Mouse (Mus musculus) limb, embryonic 12.5 days (tissue): ENCODE measurements around the gene Def6. TPM values are rescaled to one million over a fixed set of nuclear protein-coding genes. Genes with fewer than 3 reads are reported as not detected.
A peak's percentile ranks its signal among the peaks of the same experiment; 100 is the strongest.

ENCODE experiments used
- ATAC-seq: fragments of 200-750 bp; cut with Nextera tagmentation; 2 replicates; pipeline ENCODE4 v1.8.0; 2017; ENCODE audit warnings: low read depth, moderate TSS enrichment; ENCODE audit not compliant: insufficient number of reproducible peaks, insufficient read depth, low FRiP score, low TSS enrichment
- H3K27ac ChIP-seq: fragments of 300-500 bp; sonication (generic); 2 replicates; pipeline ENCODE4 v1.5.1; 2016; ENCODE audit warnings: mild to moderate bottlenecking, moderate library complexity
- H3K27me3 ChIP-seq: fragments of 300-500 bp; sonication (generic); 2 replicates; pipeline ENCODE4 v1.6.1; 2016; ENCODE audit warnings: mild to moderate bottlenecking, moderate library complexity
- H3K36me3 ChIP-seq: fragments of 300-500 bp; sonication (generic); 2 replicates; pipeline ENCODE4 v1.6.1; 2016; ENCODE audit warnings: mild to moderate bottlenecking, moderate library complexity
- H3K4me1 ChIP-seq: fragments of 300-500 bp; sonication (generic); replicated peaks from 2 replicates; pipeline ENCODE4 v1.6.1; 2016
- H3K4me2 ChIP-seq: fragments of 300-500 bp; sonication (generic); 2 replicates; pipeline ENCODE4 v1.6.1; 2016; ENCODE audit warnings: mild to moderate bottlenecking, moderate library complexity
- H3K4me3 ChIP-seq: fragments of 300-500 bp; sonication (generic); replicated peaks from 2 replicates; pipeline ENCODE4 v1.5.1; 2016; ENCODE audit warnings: mild to moderate bottlenecking
- H3K9ac ChIP-seq: fragments of 300-500 bp; sonication (generic); replicated peaks from 2 replicates; pipeline ENCODE4 v1.6.1; 2016; ENCODE audit warnings: mild to moderate bottlenecking, moderate library complexity
- H3K9me3 ChIP-seq: fragments of 300-500 bp; sonication (generic); 2 replicates; pipeline ENCODE4 v1.6.1; 2016; ENCODE audit warnings: mild to moderate bottlenecking, moderate library complexity
- WGBS: fragments of 180-500 bp; shearing (Covaris S2); methylation state at CpG from one replicate; pipeline ENCODE4 v1.1.7; 2016; 5-methylcytosine and 5-hydroxymethylcytosine counted together
- polyA plus RNA-seq: library from polyadenylated mRNA; unstranded; fragments of >200 nt; fragmentation: Nextera tagmentation; extraction: Ambion mirVana; gene quantifications from 2 replicates; pipeline ENCODE4 v1.2.1, GENCODE M21; 2016

The Def6 gene
- polyA plus RNA-seq, 1 experiment from 2014 or later, result 12.8 TPM

- no peaks in the 10 kb centered on the region for H3K9me3 ChIP-seq
- peaks cover 45% of the 10 kb centered on the region for H3K36me3 ChIP-seq
- no peaks in the 10 kb centered on the region for H3K27me3 ChIP-seq
- H3K27ac ChIP-seq, result peak overlapping the region; percentile 93
- peaks cover 47% of the 10 kb centered on the region for H3K4me1 ChIP-seq
- no peak overlapping the region for H3K9ac ChIP-seq
- 84% methylated on average over 6 of the region's 6 CpGs for WGBS
- H3K4me2 ChIP-seq, result no peak overlapping the region
- ATAC-seq, result no peak
- H3K4me3 ChIP-seq, result no peak overlapping the region
Observed at GRCm38 (mm10) chr17:28244214-28244613, 36.6 kb downstream of the Def6 start.

GRCm38 (mm10) chr17:28244714-28245113, 37.1 kb downstream of the Def6 start:
- H3K27me3 ChIP-seq, result no peaks in the 10 kb centered on the region
- no peak overlapping the region for H3K9ac ChIP-seq
- H3K9me3 ChIP-seq, result no peaks in the 10 kb centered on the region
- peaks cover 52% of the 10 kb centered on the region for H3K4me1 ChIP-seq
- peak; percentile 70 for ATAC-seq
- no peak overlapping the region for H3K4me3 ChIP-seq
- 28% methylated on average over 6 of the region's 6 CpGs for WGBS
- H3K27ac ChIP-seq, result peak overlapping the region; percentile 93
- H3K4me2 ChIP-seq, result peak overlapping the region; percentile 16; the same call in 1 of the 2 replicates
- peaks cover 40% of the 10 kb centered on the region for H3K36me3 ChIP-seq

DNA sequence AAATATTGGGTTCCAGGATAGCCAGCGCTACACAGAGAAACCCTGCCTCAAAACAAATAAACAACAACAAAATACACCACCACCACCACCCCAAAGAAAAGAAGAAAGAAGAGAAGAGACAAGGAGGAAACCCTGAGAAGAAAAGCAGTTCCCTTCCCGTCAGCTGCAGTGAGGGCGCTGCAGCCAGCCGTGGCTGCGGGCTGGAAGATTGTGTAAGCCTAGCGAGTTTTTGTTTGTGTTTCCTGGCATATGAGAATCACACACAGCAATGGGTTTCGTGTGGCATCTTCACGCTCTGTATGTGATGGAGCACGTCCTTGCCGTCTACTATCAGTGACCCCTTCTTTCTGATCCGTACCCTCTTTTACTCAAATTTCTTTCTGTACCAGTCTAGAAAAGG, 39.1 kb downstream of the Def6 start:
- ATAC-seq, result no peak
- no peak overlapping the region for H3K4me2 ChIP-seq
- H3K4me3 ChIP-seq, result no peak overlapping the region
- H3K27ac ChIP-seq, result peak overlapping the region; percentile 82
- H3K36me3 ChIP-seq, result peaks cover 26% of the 10 kb centered on the region
- WGBS, result 81% methylated on average over 11 of the region's 11 CpGs
- no peaks in the 10 kb centered on the region for H3K9me3 ChIP-seq
- H3K9ac ChIP-seq, result no peak overlapping the region
- peaks cover 56% of the 10 kb centered on the region for H3K4me1 ChIP-seq
- H3K27me3 ChIP-seq, result no peaks in the 10 kb centered on the region

DNA sequence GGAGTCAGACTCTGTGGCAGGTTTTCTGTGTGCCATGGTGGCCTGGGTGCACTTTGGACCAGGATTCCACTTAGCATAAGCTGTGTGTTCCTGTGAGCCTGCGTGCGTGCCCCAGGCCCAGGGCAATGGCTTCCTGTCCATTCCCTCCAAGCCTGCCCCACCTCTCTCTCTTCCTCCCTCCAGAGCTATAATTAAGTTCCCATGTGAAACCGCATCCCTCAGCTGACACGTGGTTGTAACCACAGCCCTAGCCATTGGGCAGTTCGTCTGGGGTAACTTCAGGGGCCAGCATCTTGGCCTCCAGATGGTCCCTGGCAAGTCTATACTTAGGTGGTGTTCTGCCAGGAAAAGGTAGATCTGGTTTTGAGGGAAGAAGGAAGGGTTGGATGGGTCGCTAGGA, 40.0 kb downstream of the Def6 start:
- Histone ChIP-seq H3K36me3 (peaks cover 25% of the 10 kb centered on the region), H3K4me2 (no peak overlapping the region), H3K4me3 (no peak overlapping the region), H3K9me3 (no peaks in the 10 kb centered on the region), H3K4me1 (peaks cover 64% of the 10 kb centered on the region), H3K27ac (peak overlapping the region; percentile 82), H3K9ac (peak overlapping the region; percentile 37; the same call in 1 of the 2 replicates), H3K27me3 (no peaks in the 10 kb centered on the region)
- 16% methylated on average over 6 of the region's 6 CpGs for WGBS
- no peak for ATAC-seq

- Histone ChIP-seq H3K4me2 (no peak overlapping the region), H3K9me3 (0 out of 2 replicates have a peak, but pooled peaks cover 3% of the 10 kb centered on the region), H3K4me3 (no peak overlapping the region), H3K9ac (no peak overlapping the region), H3K27me3 (no peaks in the 10 kb centered on the region), H3K27ac (peak overlapping the region; percentile 31), H3K4me1 (peaks cover 64% of the 10 kb centered on the region), H3K36me3 (peaks cover 19% of the 10 kb centered on the region)
- WGBS, result 68% methylated on average over 12 of the region's 12 CpGs
- no peak for ATAC-seq
Observed at GRCm38 (mm10) chr17:28249062-28249461, 41.5 kb downstream of the Def6 start.

- 84% methylated on average over 12 of the region's 12 CpGs for WGBS
- H3K4me1 ChIP-seq, result peaks cover 65% of the 10 kb centered on the region
Observed at GRCm38 (mm10) chr17:28251579-28252280, 44.2 kb downstream of the Def6 start.

DNA sequence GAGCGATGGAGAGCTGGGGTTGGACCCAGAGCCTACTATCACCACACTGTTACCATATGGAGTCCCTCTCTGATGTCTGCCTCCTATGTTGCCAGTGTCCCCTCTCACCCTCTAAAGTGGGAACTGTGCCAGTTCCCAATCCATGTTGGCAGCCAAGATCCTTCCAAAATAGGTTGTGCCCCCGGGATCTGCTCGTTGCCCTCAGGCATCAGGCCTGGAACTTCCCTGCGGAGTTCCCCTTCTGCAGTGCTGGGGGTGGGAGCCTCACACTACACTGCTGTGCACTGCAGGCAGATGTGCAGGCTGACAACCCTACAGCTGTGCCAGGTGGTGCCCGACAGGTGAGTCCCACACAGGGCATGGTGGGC, 44.7 kb downstream of the Def6 start:
- H3K27ac ChIP-seq, result 0 out of 2 replicates have a peak overlapping the region, but pooled peaks have one; percentile 41
- WGBS, result 93% methylated on average over 5 of the region's 5 CpGs
- H3K4me1 ChIP-seq, result peaks cover 65% of the 10 kb centered on the region

More at GRCm38 (mm10) chr17:28251579-28252280, 44.2 kb downstream of the Def6 start:
- 0 out of 2 replicates have a peak, but pooled peaks cover 3% of the 10 kb centered on the region for H3K9me3 ChIP-seq
- H3K27me3 ChIP-seq, result no peaks in the 10 kb centered on the region
- no peak for ATAC-seq
- H3K4me3 ChIP-seq, result no peak overlapping the region
- peaks cover 19% of the 10 kb centered on the region for H3K36me3 ChIP-seq
- H3K27ac ChIP-seq, result 0 out of 2 replicates have a peak overlapping the region, but pooled peaks have one; percentile 41
- H3K4me2 ChIP-seq, result no peak overlapping the region
- no peak overlapping the region for H3K9ac ChIP-seq

DNA sequence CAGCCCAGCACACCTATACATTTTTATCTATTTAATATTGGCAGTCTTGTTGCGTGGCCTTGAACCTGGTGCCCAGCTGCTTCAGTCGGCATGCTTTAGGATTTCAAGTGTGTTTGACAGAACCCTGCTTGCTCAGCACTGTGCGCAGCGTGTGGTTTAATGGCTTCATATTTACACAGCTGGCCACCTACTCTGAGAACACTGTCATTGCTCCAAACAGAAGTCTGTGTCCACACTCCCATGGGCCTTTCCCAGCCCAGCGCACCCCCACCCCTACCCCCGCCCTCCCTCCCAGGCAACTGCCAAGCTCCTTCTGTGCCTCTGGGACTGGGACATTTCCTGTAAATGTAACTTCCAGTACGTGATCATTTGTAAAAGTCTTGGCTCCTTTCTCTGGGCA, 45.6 kb downstream of the Def6 start:
- Histone ChIP-seq H3K4me1 (peaks cover 67% of the 10 kb centered on the region), H3K27me3 (no peaks in the 10 kb centered on the region), H3K4me2 (no peak overlapping the region), H3K4me3 (no peak overlapping the region), H3K36me3 (peaks cover 19% of the 10 kb centered on the region), H3K27ac (no peak overlapping the region), H3K9ac (no peak overlapping the region), H3K9me3 (0 out of 2 replicates have a peak, but pooled peaks cover 3% of the 10 kb centered on the region)
- 77% methylated on average over 7 of the region's 7 CpGs for whole genome bisulfite sequencing
- no peak for ATAC-seq

More for the DNA sequence above, 44.7 kb downstream of the Def6 start:
- Histone ChIP-seq H3K27me3 (no peaks in the 10 kb centered on the region), H3K9me3 (0 out of 2 replicates have a peak, but pooled peaks cover 3% of the 10 kb centered on the region), H3K36me3 (peaks cover 19% of the 10 kb centered on the region), H3K4me3 (no peak overlapping the region), H3K9ac (no peak overlapping the region), H3K4me2 (no peak overlapping the region)
- no peak for ATAC-seq

- no peak overlapping the region for H3K27ac ChIP-seq
- H3K4me3 ChIP-seq, result no peak overlapping the region
- no peak for ATAC-seq
- no peak overlapping the region for H3K4me2 ChIP-seq
- H3K9me3 ChIP-seq, result 0 out of 2 replicates have a peak, but pooled peaks cover 3% of the 10 kb centered on the region
- H3K27me3 ChIP-seq, result no peaks in the 10 kb centered on the region
- H3K4me1 ChIP-seq, result peaks cover 57% of the 10 kb centered on the region
- 57% methylated on average over 4 of the region's 4 CpGs for WGBS
- H3K9ac ChIP-seq, result no peak overlapping the region
- peaks cover 31% of the 10 kb centered on the region for H3K36me3 ChIP-seq
Observed at GRCm38 (mm10) chr17:28254804-28255203, 47.2 kb downstream of the Def6 start.

GRCm38 (mm10) chr17:28255651-28256050, 48.1 kb downstream of the Def6 start:
- H3K9me3 ChIP-seq, result 0 out of 2 replicates have a peak, but pooled peaks cover 3% of the 10 kb centered on the region
- H3K36me3 ChIP-seq, result peaks cover 35% of the 10 kb centered on the region
- H3K4me2 ChIP-seq, result no peak overlapping the region
- no peaks in the 10 kb centered on the region for H3K27me3 ChIP-seq
- WGBS, result 33% methylated on average over 5 of the region's 5 CpGs
- peak overlapping the region; percentile 88 for H3K27ac ChIP-seq
- no peak for ATAC-seq
- H3K9ac ChIP-seq, result 0 out of 2 replicates have a peak overlapping the region, but pooled peaks have one; percentile 9
- H3K4me3 ChIP-seq, result no peak overlapping the region
- peaks cover 57% of the 10 kb centered on the region for H3K4me1 ChIP-seq

DNA sequence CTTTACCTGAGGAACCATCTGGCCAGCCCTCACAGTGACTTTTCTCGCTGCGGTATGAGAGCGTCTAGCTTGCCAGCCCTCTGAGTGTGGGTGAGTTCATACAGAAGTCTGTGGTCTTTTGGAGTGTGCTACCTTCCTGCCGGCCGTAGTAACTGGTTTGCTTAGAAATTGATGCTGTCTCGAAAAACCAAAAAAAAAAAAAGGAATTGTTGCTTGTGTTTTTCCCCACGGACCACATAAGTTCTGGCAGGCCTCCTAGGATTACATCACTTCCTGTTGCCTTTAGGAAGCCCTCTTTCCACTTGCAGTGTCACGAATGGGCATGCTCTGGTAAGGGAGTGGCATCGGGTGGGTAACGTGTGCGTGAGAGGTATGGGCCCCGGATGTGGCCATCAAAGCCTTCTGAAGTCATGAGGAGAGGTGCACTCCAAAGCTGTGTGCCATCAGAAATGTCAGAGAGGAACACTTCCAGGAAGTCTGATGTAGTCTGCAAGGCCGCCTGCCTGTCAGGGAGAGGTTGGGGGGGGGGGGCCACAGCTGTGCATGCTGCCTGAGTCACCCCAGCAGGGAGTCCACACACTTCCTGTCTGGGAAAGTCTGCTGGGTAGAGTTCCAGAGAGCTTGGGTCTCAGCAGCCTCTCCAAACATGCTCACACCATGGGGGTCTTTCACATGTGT, 49.2 kb downstream of the Def6 start:
- peak overlapping the region; percentile 13 for H3K4me2 ChIP-seq
- peaks cover 52% of the 10 kb centered on the region for H3K4me1 ChIP-seq
- ATAC-seq, result peak; percentile 65

More for the DNA sequence above, 49.2 kb downstream of the Def6 start:
- H3K27me3 ChIP-seq, result no peaks in the 10 kb centered on the region
- H3K9me3 ChIP-seq, result 0 out of 2 replicates have a peak, but pooled peaks cover 3% of the 10 kb centered on the region
- H3K4me3 ChIP-seq, result no peak overlapping the region
- H3K27ac ChIP-seq, result peak overlapping the region; percentile 88
- 50% methylated on average over 13 of the region's 13 CpGs for WGBS
- H3K36me3 ChIP-seq, result peaks cover 28% of the 10 kb centered on the region
- H3K9ac ChIP-seq, result 0 out of 2 replicates have a peak overlapping the region, but pooled peaks have one; percentile 34
